10 mouse cellular contexts compared by ENCODE assay signal in genomic region chr11:61653568-61653967, GRCm38 (mm10). TPM values are rescaled to one million over a fixed set of nuclear protein-coding genes. Genes with fewer than 3 reads are reported as not detected.
DNase-seq lines count a peak whose midpoint lies in the region; ATAC-seq and TF ChIP-seq lines count a peak whose summit lies in the region.
"Had no signal": no experiment of that assay in that cellular context is flagged by ENCODE, and none has a peak within 500 bp of the region (broad histone marks: within the 10 kb centered on the region; RNA-seq: fewer than 3 reads in every experiment).

No protein-coding gene starts in this region.

- no peaks in the 10 kb centered on the region for H3K27me3 ChIP-seq in kidney, adult 2 months (replicated peaks; ENCODE audit: control insufficient read depth, insufficient read depth, low read length)
- H3K27me3 ChIP-seq in neural tube, embryonic 12.5 days (replicated peaks): no peaks in the 10 kb centered on the region
- no peaks in the 10 kb centered on the region for H3K27me3 ChIP-seq in intestine, postnatal 0 days (replicated peaks; ENCODE audit: control insufficient read depth, insufficient read depth, low read length)
- no peaks in the 10 kb centered on the region for H3K27me3 ChIP-seq in small intestine, adult 2 months (ENCODE audit: control insufficient read depth, insufficient read depth, low read length)
- H3K27me3 ChIP-seq: forebrain, embryonic 12.5 days had no signal

- TF ChIP-seq CTCF in kidney, adult 2 months (conservative IDR thresholded peaks at IDR 0.05; ENCODE audit: insufficient read depth, insufficient read length, low read depth, low read length): no peak
- TF ChIP-seq CTCF in intestine, postnatal 0 days (IDR thresholded peaks at IDR 0.05; ENCODE audit: low read depth): no peak
- TF ChIP-seq CTCF in small intestine, adult 2 months (IDR thresholded peaks at IDR 0.05; ENCODE audit: extremely low read depth, insufficient read length, insufficient replicate concordance, low read depth, low read length): no peak

- H3K9ac ChIP-seq in neural tube, embryonic 12.5 days: no peak overlapping the region
- H3K9ac ChIP-seq in intestine, postnatal 0 days (ENCODE audit: low read depth, low read length): no peak overlapping the region
- H3K9ac ChIP-seq: forebrain, embryonic 12.5 days had no signal

- peak overlapping the region; percentile 83 for H3K27ac ChIP-seq in kidney, adult 2 months (ENCODE audit: insufficient read depth, low read depth, low read length)
- H3K27ac ChIP-seq in neural tube, embryonic 12.5 days: no peak overlapping the region
- no peak overlapping the region for H3K27ac ChIP-seq in intestine, postnatal 0 days (ENCODE audit: low read depth, low read length)
- peak overlapping the region; percentile 28 for H3K27ac ChIP-seq in small intestine, adult 2 months (ENCODE audit: insufficient read depth, low read depth, low read length)
- H3K27ac ChIP-seq: forebrain, embryonic 12.5 days had no signal

- 76% methylated on average over 2 of the region's 2 CpGs for WGBS in kidney, adult 2 months
- WGBS in neural tube, embryonic 12.5 days: 72% methylated on average over 2 of the region's 2 CpGs
- 67% methylated on average over 2 of the region's 2 CpGs for WGBS in intestine, postnatal 0 days
- WGBS in small intestine, adult 2 months: 74% methylated on average over 2 of the region's 2 CpGs

- no peak for ATAC-seq in neural tube, embryonic 12.5 days (ENCODE audit: low FRiP score, low read depth)
- ATAC-seq in intestine, postnatal 0 days: no peak

- no peaks in the 10 kb centered on the region for H3K36me3 ChIP-seq in kidney, adult 2 months (ENCODE audit: control insufficient read depth, insufficient read depth, low read length)
- no peaks in the 10 kb centered on the region for H3K36me3 ChIP-seq in neural tube, embryonic 12.5 days
- no peaks in the 10 kb centered on the region for H3K36me3 ChIP-seq in intestine, postnatal 0 days (ENCODE audit: control insufficient read depth, insufficient read depth)
- H3K36me3 ChIP-seq in small intestine, adult 2 months (ENCODE audit: control insufficient read depth, insufficient read depth, low read length): no peaks in the 10 kb centered on the region
- H3K36me3 ChIP-seq: forebrain, embryonic 12.5 days had no signal

- H3K4me2 ChIP-seq in neural tube, embryonic 12.5 days (replicated peaks): 0 out of 2 replicates have a peak overlapping the region, but pooled peaks have one; percentile 2
- H3K4me2 ChIP-seq in intestine, postnatal 0 days (replicated peaks; ENCODE audit: low read depth): peak overlapping the region; percentile 13; the same call in 1 of the 2 replicates
- H3K4me2 ChIP-seq: forebrain, embryonic 12.5 days had no signal

- no peak for TF ChIP-seq POLR2A in kidney, adult 2 months (IDR thresholded peaks at IDR 0.05; ENCODE audit: low read depth, low read length)
- no peak for TF ChIP-seq POLR2A in small intestine, adult 2 months (IDR thresholded peaks at IDR 0.05; ENCODE audit: low read depth, low read length)

- no peaks in the 10 kb centered on the region for H3K9me3 ChIP-seq in neural tube, embryonic 12.5 days
- no peaks in the 10 kb centered on the region for H3K9me3 ChIP-seq in intestine, postnatal 0 days (ENCODE audit: control insufficient read depth)
- H3K9me3 ChIP-seq: forebrain, embryonic 12.5 days had no signal

- DNase-seq in kidney, adult 2 months: no peak
- DNase-seq in kidney, adult 11 months: no peak
- DNase-seq in neural tube, embryonic 10.5 days (ENCODE audit: extremely low spot score, low spot score): no peak
- DNase-seq in embryo, embryonic 10.5 days (ENCODE audit: low spot score): no peak
- DNase-seq: cerebellum, postnatal 14 days; layer of hippocampus, adult 9-11 months had no signal

- peaks cover 2% of the 10 kb centered on the region; the same call in 1 of the 2 replicates for H3K4me1 ChIP-seq in kidney, adult 2 months (ENCODE audit: control insufficient read depth, insufficient read depth, low read length)
- no peaks in the 10 kb centered on the region for H3K4me1 ChIP-seq in neural tube, embryonic 12.5 days
- no peaks in the 10 kb centered on the region for H3K4me1 ChIP-seq in intestine, postnatal 0 days (replicated peaks; ENCODE audit: control insufficient read depth, insufficient read depth, low read length)
- peaks cover 8% of the 10 kb centered on the region for H3K4me1 ChIP-seq in small intestine, adult 2 months (ENCODE audit: control insufficient read depth, insufficient read depth, insufficient read length, low read length)
- H3K4me1 ChIP-seq: forebrain, embryonic 12.5 days had no signal

- H3K4me3 ChIP-seq in kidney, adult 2 months (ENCODE audit: insufficient read depth, low read depth, low read length): peak overlapping the region; percentile 66
- no peak overlapping the region for H3K4me3 ChIP-seq in neural tube, embryonic 12.5 days
- peak overlapping the region; percentile 18; the same call in 1 of the 2 replicates for H3K4me3 ChIP-seq in intestine, postnatal 0 days (ENCODE audit: low read depth, low read length)
- H3K4me3 ChIP-seq in small intestine, adult 2 months (ENCODE audit: low read depth, low read length): peak overlapping the region; percentile 61
- H3K4me3 ChIP-seq: forebrain, embryonic 12.5 days had no signal

RNA-seq across cellular contexts. Expression of gene Grap, which starts 0.5 kb away (rescaled TPM):
- polyA plus RNA-seq in kidney, adult 2 months (2012; rRNA removed): 11.1 and 15.3 TPM in 2 replicates
- 9.2 and 10.1 TPM in 2 replicates for polyA plus RNA-seq in neural tube, embryonic 12.5 days (2016; fragmentation: Nextera tagmentation; extraction: Ambion mirVana)
- 3.7 and 3.9 TPM in 2 replicates for polyA plus RNA-seq in intestine, postnatal 0 days (2015; fragmentation: Nextera tagmentation; extraction: Ambion mirVana)
- 3.4 and 7.7 TPM in 2 replicates for polyA plus RNA-seq in small intestine, adult 2 months (2012; rRNA removed)

RNA-seq across cellular contexts. Expression of gene Fam83g, which starts 30.3 kb away (rescaled TPM):
- 15.4 and 17.6 TPM in 2 replicates for polyA plus RNA-seq in kidney, adult 2 months (2012; rRNA removed)
- 0.47 and 0.56 TPM in 2 replicates for polyA plus RNA-seq in neural tube, embryonic 12.5 days (2016; fragmentation: Nextera tagmentation; extraction: Ambion mirVana)
- polyA plus RNA-seq in intestine, postnatal 0 days (2015; fragmentation: Nextera tagmentation; extraction: Ambion mirVana): 20.7 and 21.9 TPM in 2 replicates
- 15.8 and 33.8 TPM in 2 replicates for polyA plus RNA-seq in small intestine, adult 2 months (2012; rRNA removed)

Comparison
In these comparisons a context has a peak if more than half of its experiments do, and no peak if none do; other contexts are left out.
1. H3K27ac ChIP-seq: peak in kidney, adult 2 months (single experiment) and small intestine, adult 2 months (single experiment); none in neural tube, embryonic 12.5 days (single experiment) and intestine, postnatal 0 days (single experiment).
2. RNA of gene Fam83g, which starts 30.3 kb away (polyA plus RNA-seq): 15.8 to 33.8 TPM in small intestine, adult 2 months, 20.7 to 21.9 TPM in intestine, postnatal 0 days and 15.4 to 17.6 TPM in kidney, adult 2 months; 0.47 to 0.56 TPM in neural tube, embryonic 12.5 days; every median in the first group is over 10 times any median in the second.